Mouse (Mus musculus) forebrain, embryonic 14.5 days (tissue): ENCODE results near the gene Gm5799. TPM values are rescaled to one million over a fixed set of nuclear protein-coding genes. Genes with fewer than 3 reads are reported as not detected.

Source experiments
- polyA plus RNA-seq: library from polyadenylated mRNA; unstranded; fragments of >200 nt; fragmentation: Nextera tagmentation; extraction: Ambion mirVana; gene quantifications from 2 replicates; pipeline ENCODE4 v1.2.1, GENCODE M21; 2014

Gm5799 gene
- polyA plus RNA-seq, 1 experiment from 2014 or later, result not detected

Other genes with a start within 250 kb of the Gm5799 start
- not detected in 2 replicates for gene Gm8127, start 249.7 kb upstream of the Gm5799 start, polyA plus RNA-seq
- not detected in 2 replicates for gene 1700001F09Rik, start 195.8 kb upstream of the Gm5799 start, polyA plus RNA-seq
- not detected in 2 replicates for gene Gm8138, start 127.2 kb upstream of the Gm5799 start, polyA plus RNA-seq
- not detected in 2 replicates for gene Gm17654, start 35.6 kb downstream of the Gm5799 start, polyA plus RNA-seq
- not detected in 2 replicates for gene Gm10375, start 64.4 kb downstream of the Gm5799 start, polyA plus RNA-seq
- gene Gm8165, start 133.6 kb downstream of the Gm5799 start, polyA plus RNA-seq, result not detected in 2 replicates
- gene Gm7324, start 154.3 kb downstream of the Gm5799 start, polyA plus RNA-seq, result 1.5 and 2.2 TPM in 2 replicates
- gene Gm16506, start 183.9 kb downstream of the Gm5799 start, polyA plus RNA-seq, result not detected in 2 replicates
- not detected in 2 replicates for gene Gm6526, start 204.3 kb downstream of the Gm5799 start, polyA plus RNA-seq
- not detected in 2 replicates for gene Gm8180, start 241.2 kb downstream of the Gm5799 start, polyA plus RNA-seq